Mouse (Mus musculus) C2C12 (cell line): ENCODE measurements around the gene Gm37240. TPM values are rescaled to one million over a fixed set of nuclear protein-coding genes. Genes with fewer than 3 reads are reported as not detected.

Experiments used
- H3K27me3 ChIP-seq: one replicate; pipeline ENCODE4 v1.6.1; 2011; ENCODE audit not compliant: control insufficient read depth, insufficient read depth, insufficient read length
- H3K36me3 ChIP-seq: one replicate; pipeline ENCODE4 v1.6.1; 2011; ENCODE audit not compliant: control insufficient read depth, insufficient read depth
- H3K4me3 ChIP-seq: one replicate; pipeline ENCODE4 v1.5.1; 2011; ENCODE audit warnings: mild to moderate bottlenecking, control low read depth; ENCODE audit not compliant: poor library complexity, insufficient read depth, severe bottlenecking
- H3K79me2 ChIP-seq: one replicate; pipeline ENCODE4 v1.6.1; 2011; ENCODE audit not compliant: control insufficient read depth, insufficient read depth
- H3K79me3 ChIP-seq: one replicate; pipeline ENCODE4 v1.6.1; 2011; ENCODE audit warnings: low read depth, control low read depth
- H3ac ChIP-seq: one replicate; pipeline ENCODE3; 2011; ENCODE audit warnings: low read depth; ENCODE audit not compliant: control insufficient read depth, insufficient read length
- CEBPB ChIP-seq: IDR thresholded peaks from one replicate; pipeline ENCODE4 v1.6.1; 2011; ENCODE audit warnings: low read depth, mild to moderate bottlenecking, control low read depth, moderate library complexity
- CTCF ChIP-seq: IDR thresholded peaks from one replicate; pipeline ENCODE4 v1.5.1; 2011; ENCODE audit not compliant: control insufficient read depth, insufficient read depth, insufficient read length
- FOSL1 ChIP-seq: IDR thresholded peaks from one replicate; pipeline ENCODE4 v1.8.0; 2011; ENCODE audit warnings: mild to moderate bottlenecking, low read length; ENCODE audit not compliant: poor library complexity, insufficient read depth, severe bottlenecking
- MAX ChIP-seq: IDR thresholded peaks from one replicate; pipeline ENCODE4 v1.6.1; 2011; ENCODE audit warnings: mild to moderate bottlenecking, control low read depth
- MYOD1 ChIP-seq: IDR thresholded peaks from one replicate; pipeline ENCODE4 v1.6.1; 2011; ENCODE audit warnings: low read depth; ENCODE audit not compliant: control insufficient read depth, insufficient read length
- MYOG ChIP-seq: IDR thresholded peaks from one replicate; pipeline ENCODE4 v1.6.1; 2011; ENCODE audit not compliant: control insufficient read depth, insufficient read length; ENCODE audit errors: extremely low read depth
- USF1 ChIP-seq: IDR thresholded peaks from one replicate; pipeline ENCODE4 v1.6.1; 2011; ENCODE audit warnings: low read depth, mild to moderate bottlenecking, control low read depth, moderate library complexity
- polyA plus RNA-seq: library from polyadenylated mRNA; unstranded; fragments of >200 nt; fragmentation: generic; extraction: Trizol; gene quantifications from one replicate; pipeline ENCODE4 v1.2.1, GENCODE M21; 2012; ENCODE audit warnings: missing spikeins

Gm37240 gene
- polyA plus RNA-seq, 1 experiment, result 7.3 TPM

- no peaks in the 10 kb centered on the region for H3K79me2 ChIP-seq
- H3ac ChIP-seq, result no peak overlapping the region
- TF ChIP-seq CEBPB, result no peak
- TF ChIP-seq CTCF, result no peak
- TF ChIP-seq MYOG, result no peak
- TF ChIP-seq MAX, result no peak
- no peak for TF ChIP-seq USF1
- TF ChIP-seq FOSL1, result no peak
- TF ChIP-seq MYOD1, result no peak
- no peaks in the 10 kb centered on the region for H3K36me3 ChIP-seq
- H3K79me3 ChIP-seq, result no peaks in the 10 kb centered on the region
- H3K27me3 ChIP-seq, result no peaks in the 10 kb centered on the region
- H3K4me3 ChIP-seq, result no peak overlapping the region
Observed at GRCm38 (mm10) chr3:85117014-85117413, 770.3 kb downstream of the Gm37240 start.

- H3K36me3 ChIP-seq, result no peaks in the 10 kb centered on the region
- no peaks in the 10 kb centered on the region for H3K79me2 ChIP-seq
- H3K79me3 ChIP-seq, result no peaks in the 10 kb centered on the region
- no peak for TF ChIP-seq MYOD1
- no peak for TF ChIP-seq USF1
- TF ChIP-seq CTCF, result no peak
- TF ChIP-seq MAX, result no peak
- no peak for TF ChIP-seq MYOG
- TF ChIP-seq CEBPB, result no peak
- no peak for TF ChIP-seq FOSL1
- H3K27me3 ChIP-seq, result no peaks in the 10 kb centered on the region
- H3ac ChIP-seq, result no peak overlapping the region
- no peak overlapping the region for H3K4me3 ChIP-seq
Observed at GRCm38 (mm10) chr3:85115959-85116543, 771.3 kb downstream of the Gm37240 start.

- no peaks in the 10 kb centered on the region for H3K27me3 ChIP-seq
- no peak for TF ChIP-seq MYOG
- no peak for TF ChIP-seq CEBPB
- TF ChIP-seq MYOD1, result no peak
- TF ChIP-seq FOSL1, result no peak
- TF ChIP-seq MAX, result no peak
- TF ChIP-seq CTCF, result no peak
- TF ChIP-seq USF1, result no peak
- H3K36me3 ChIP-seq, result no peaks in the 10 kb centered on the region
- no peak overlapping the region for H3ac ChIP-seq
- no peaks in the 10 kb centered on the region for H3K79me2 ChIP-seq
- no peak overlapping the region for H3K4me3 ChIP-seq
- H3K79me3 ChIP-seq, result no peaks in the 10 kb centered on the region
Observed at GRCm38 (mm10) chr3:85113565-85113964, 773.8 kb downstream of the Gm37240 start.

- Histone ChIP-seq H3K79me3 (no peaks in the 10 kb centered on the region), H3K36me3 (no peaks in the 10 kb centered on the region)
- TF ChIP-seq USF1, result no peak
- TF ChIP-seq MYOD1, result no peak
- no peak for TF ChIP-seq FOSL1
- TF ChIP-seq CTCF, result no peak
- no peak for TF ChIP-seq CEBPB
- no peak for TF ChIP-seq MYOG
- TF ChIP-seq MAX, result no peak
Observed at GRCm38 (mm10) chr3:85110762-85111161, 776.6 kb downstream of the Gm37240 start.

GRCm38 (mm10) chr3:85109221-85109620 lies 778.1 kb downstream of the Gm37240 start:
- H3K27me3 ChIP-seq, result no peaks in the 10 kb centered on the region
- H3ac ChIP-seq, result no peak overlapping the region
- H3K4me3 ChIP-seq, result no peak overlapping the region
- no peaks in the 10 kb centered on the region for H3K36me3 ChIP-seq
- TF ChIP-seq MAX, result no peak
- no peak for TF ChIP-seq CEBPB
- TF ChIP-seq MYOD1, result no peak
- no peak for TF ChIP-seq CTCF
- TF ChIP-seq MYOG, result no peak
- no peak for TF ChIP-seq USF1
- no peak for TF ChIP-seq FOSL1
- no peaks in the 10 kb centered on the region for H3K79me3 ChIP-seq
- H3K79me2 ChIP-seq, result no peaks in the 10 kb centered on the region

More at GRCm38 (mm10) chr3:85110762-85111161, 776.6 kb downstream of the Gm37240 start:
- H3K27me3 ChIP-seq, result no peaks in the 10 kb centered on the region
- H3K4me3 ChIP-seq, result no peak overlapping the region
- no peak overlapping the region for H3ac ChIP-seq
- H3K79me2 ChIP-seq, result no peaks in the 10 kb centered on the region

GRCm38 (mm10) chr3:85108396-85108795 lies 778.9 kb downstream of the Gm37240 start:
- H3ac ChIP-seq, result no peak overlapping the region
- TF ChIP-seq MAX (no peak), CTCF (no peak), CEBPB (no peak), MYOG (no peak), USF1 (no peak), FOSL1 (no peak)
- H3K79me3 ChIP-seq, result no peaks in the 10 kb centered on the region
- H3K27me3 ChIP-seq, result no peaks in the 10 kb centered on the region
- H3K36me3 ChIP-seq, result no peaks in the 10 kb centered on the region
- H3K79me2 ChIP-seq, result no peaks in the 10 kb centered on the region
- no peak overlapping the region for H3K4me3 ChIP-seq
